Mouse (Mus musculus) frontal cortex, postnatal 36 days (tissue): ENCODE measurements around the gene Dusp10.

ENCODE experiments used
- DNase-seq, 2 experiments: peaks; one replicate each; pipeline ENCODE4 v3.0.0; 2022; ENCODE audit warnings: low spot score in 2 of 2

Dusp10 gene

GRCm38 (mm10) chr1:184013106-184013505 is at the start of gene Dusp10:
Gene Dusp10, plus strand, starts transcription at chr1:184013302.
- no peak for DNase-seq

GRCm38 (mm10) chr1:183965341-183965740 is 47.8 kb upstream of the Dusp10 start:
- no peak for DNase-seq

DNA sequence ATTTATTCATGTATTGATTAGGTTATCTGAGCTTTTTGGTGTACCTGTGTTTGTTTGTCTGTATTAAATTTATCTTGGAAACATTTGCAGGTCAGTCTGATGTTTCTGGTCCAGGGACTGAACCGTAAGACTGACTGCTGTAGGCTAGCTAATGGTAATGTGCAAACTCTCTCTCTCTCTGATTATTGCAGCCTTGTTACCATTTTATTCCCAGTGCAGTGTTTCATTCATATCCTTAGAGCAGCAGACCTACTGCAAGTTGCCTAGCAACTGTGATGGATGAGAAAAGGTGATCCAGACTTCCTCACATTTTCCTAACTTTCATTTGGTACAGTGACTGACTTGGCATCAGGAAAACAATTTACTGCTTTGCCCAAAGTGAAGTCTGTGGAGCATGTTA is 43.8 kb upstream of the Dusp10 start:
- no peak for DNase-seq

GRCm38 (mm10) chr1:183979814-183980243 is 33.3 kb upstream of the Dusp10 start:
- DNase-seq: no peak

- DNase-seq: peak; percentile 12 to 45
These were observed 31.0 kb upstream of the Dusp10 start for GRCm38 (mm10) chr1:183982108-183982507.

DNA sequence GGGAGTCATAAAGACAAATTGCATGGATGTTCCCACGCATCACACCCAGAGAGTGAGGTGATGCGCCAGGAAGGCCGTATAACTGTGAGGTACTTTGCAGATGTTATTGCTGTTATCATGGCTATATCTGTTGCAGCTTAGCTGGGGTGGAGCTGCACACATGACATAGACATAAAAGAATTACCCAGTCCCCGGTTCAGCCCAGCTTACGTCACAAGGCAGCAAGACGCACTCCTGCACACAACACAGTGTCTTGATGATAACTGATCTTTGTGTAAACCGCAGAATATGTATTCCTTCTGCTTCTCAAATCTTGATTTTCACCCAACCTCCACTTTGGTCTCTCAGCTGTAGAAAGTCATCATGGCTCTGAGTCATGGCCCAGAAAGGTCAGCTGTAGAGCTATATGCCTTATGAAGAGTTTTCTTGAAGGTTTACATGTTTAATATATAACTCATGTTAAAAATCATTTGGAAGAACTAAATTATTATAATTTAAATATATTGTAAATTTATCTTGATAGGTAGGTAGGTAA is 25.3 kb upstream of the Dusp10 start:
- DNase-seq: no peak

- DNase-seq: no peak
These were observed 21.2 kb upstream of the Dusp10 start for GRCm38 (mm10) chr1:183991921-183992320.

DNA sequence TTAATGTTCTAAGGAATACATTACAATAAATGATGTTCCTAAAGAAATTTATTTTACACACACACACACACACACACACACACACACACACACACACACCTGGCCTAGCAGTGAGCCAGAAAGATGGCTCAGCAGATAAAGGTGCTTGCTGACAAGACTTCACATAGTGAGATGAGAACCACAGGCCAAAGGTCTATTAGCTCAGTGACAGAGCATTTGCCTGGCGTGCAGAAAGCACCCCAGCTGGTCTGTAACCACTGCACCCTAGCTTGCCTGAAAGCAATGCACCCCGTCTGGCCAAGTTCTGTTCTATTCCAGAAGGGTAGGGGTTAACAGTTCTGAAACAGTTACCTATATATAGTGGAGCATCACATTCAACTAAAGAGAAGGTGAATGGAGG is 15.9 kb upstream of the Dusp10 start:
- no peak for DNase-seq

DNA sequence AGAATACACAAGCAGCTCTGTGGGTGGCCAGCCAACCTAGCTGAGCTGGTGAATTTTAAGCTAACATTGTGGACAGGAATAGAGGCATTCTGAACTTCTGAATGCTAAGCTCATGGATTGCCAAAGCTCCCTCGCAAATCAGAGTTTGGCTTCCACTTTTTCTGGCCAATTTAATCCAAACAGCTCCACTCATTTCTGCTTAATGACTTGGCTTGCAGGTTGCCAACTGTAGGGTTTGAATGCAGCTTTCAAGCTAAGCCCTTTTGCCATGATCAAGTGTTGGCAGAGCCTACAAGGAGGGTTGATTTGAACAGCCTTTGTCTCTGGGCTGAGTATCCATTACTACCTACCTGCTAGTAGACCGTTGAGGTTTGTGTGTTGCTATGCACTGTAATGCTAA is 10.6 kb upstream of the Dusp10 start:
- DNase-seq: peak in 1 of 2 experiments; percentile 24

GRCm38 (mm10) chr1:184004311-184004710 is 8.8 kb upstream of the Dusp10 start:
- DNase-seq: no peak

GRCm38 (mm10) chr1:184005315-184006058 is 7.6 kb upstream of the Dusp10 start:
- no peak for DNase-seq

DNA sequence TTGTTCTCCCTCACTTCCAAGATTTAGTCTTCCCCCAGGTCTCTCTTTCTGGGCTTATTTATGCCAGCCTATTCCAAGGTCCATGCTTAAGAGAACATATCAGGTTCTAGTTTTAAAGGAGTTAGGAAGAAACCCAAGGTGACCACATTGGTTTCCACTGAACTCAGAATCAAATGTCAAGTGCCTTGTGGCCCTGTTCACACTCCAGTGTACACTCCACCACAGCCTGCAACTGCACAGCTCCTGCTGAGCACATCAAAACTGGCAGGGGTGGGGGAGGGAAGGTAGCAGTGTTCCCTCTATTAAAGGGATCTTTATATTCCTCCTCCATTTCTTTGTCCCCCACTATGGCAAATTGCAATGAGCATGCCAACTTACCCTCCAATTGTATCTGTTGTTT is 7.0 kb upstream of the Dusp10 start:
- DNase-seq: no peak

DNA sequence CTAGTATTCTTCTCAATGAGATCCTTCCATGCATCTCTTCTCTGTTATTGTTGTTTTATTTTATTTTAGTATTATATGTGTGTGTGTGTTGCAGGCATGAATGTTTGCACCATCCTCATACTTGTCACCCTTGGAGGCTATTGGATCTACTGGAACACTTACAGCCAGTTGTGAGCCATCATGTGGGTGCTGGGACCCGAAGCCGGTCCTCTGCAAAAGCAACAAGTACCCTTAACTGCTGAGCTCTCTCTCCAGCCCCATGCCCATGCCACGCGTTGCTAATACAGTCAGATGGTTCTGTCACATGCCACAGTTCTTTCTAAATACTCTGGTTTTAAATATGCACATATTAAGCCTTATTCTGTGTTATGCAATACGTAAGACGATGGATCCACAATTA is 1.8 kb upstream of the Dusp10 start:
- DNase-seq: no peak

DNA sequence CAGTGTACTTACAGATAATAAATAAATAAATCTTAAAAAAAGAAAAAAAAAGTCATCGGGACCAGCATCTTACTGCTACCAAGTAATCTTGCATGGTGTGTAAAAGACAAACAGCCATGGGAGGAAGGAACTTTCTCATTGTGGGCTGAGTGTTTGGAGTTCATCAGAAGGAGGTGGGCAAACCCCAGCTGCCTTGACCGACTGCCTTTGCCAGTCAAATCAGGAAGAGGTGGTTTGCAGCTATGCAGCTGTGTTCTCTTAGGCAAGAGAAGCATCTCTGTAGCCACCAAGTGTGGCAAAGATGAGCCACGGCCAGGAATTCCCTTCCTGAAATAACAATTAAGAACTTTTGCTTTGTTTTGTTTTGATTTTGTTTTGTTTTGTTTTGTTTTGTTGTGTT is 989 bp downstream of the Dusp10 start:
- DNase-seq: no peak

DNA sequence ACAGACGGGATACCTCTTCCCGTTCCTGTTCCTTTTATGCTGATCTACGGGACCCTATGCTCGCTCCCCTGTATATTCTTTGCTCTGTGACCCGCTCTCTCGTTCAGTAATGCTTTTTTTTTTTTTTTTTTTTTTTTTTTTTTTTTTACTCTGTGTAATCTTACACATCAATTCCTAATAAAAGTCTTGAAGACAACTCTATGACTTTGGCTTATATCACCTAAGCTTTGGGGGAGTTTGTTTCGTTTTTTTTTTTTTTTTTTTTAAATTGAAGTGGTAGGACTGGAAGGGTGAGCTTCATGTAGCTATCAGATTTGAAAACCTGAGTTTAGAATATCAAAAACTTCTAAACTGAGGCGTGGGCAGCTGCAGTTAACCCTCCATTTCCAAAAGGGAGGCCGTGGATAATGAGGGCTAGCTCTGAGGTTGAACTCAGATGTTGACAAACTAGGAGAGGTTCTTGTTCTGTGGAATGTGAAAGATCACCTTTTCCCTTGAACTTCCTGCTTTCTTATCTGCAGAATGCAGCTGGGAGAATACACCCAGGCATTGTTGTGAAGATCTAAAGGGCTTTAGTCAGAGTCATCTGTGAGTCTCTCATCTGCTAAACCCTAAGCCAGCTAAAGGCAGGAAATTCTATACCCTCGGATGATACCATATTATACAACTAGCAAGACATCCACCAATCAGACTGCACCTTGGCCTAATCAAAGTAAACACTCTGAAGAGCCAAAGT is 3.1 kb downstream of the Dusp10 start:
- DNase-seq: no peak

- DNase-seq: no peak
These were observed 4.5 kb downstream of the Dusp10 start for GRCm38 (mm10) chr1:184017606-184018005.

GRCm38 (mm10) chr1:184019042-184019721 is 6.1 kb downstream of the Dusp10 start:
- no peak for DNase-seq

- DNase-seq: no peak
These were observed 6.6 kb downstream of the Dusp10 start for GRCm38 (mm10) chr1:184019722-184020107.

DNA sequence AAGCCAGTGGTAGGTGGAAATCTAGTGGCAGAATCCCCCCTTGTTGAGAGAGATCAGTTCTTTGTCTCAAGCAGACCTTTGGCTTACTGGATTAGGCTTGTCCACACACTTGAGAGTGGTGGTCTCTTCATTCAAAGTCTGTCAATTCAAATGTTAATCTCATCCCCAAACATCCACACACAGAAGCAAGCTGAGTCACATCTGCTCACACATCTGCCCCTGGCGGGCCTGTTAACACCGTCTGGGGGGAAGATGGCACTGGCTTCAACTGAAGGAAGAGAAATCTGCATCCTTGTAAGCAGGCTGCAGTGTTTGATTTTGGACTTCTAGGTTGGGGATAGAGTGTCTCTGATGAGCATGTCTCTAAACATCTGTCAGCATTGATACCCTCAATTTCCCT is 10.9 kb downstream of the Dusp10 start:
- DNase-seq: no peak

DNA sequence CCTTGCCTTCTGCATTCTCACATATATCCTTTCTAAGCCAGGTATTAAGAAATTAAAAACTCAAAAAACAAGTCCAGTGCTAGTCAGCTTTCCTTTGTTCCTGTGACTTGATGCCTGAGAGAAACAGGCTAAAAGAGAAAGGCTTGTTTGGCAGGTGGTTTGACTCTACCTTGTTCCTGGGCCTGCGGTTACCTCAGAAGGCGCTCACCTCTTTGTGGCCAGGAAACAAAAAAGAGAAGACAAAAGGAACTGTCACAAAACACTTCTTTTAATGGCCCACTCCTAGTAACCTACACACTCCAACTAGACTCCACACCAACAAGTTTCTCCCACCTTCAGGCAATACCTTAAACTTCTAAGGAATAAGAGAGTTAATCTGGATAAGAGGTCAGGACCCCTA is 11.5 kb downstream of the Dusp10 start:
- no peak for DNase-seq

DNA sequence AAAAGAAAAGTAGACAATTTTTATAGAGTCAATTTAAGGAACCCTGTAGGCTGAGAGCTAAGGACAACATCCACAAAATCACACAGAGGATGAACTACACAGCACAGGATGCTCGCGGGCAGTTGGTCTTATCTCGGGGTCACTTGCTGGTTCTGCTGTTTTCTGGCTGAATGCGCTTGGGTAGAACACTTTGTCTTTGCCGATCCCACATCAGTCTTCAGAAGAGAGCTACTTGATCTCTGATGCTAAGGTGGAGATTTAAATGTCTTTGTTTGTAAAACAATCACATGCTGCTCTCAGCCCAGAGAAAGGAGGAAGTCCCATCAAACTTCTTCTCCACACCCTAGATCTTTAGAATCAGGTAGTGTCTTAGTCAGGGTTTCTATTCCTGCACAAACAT is 12.0 kb downstream of the Dusp10 start:
- no peak for DNase-seq

DNA sequence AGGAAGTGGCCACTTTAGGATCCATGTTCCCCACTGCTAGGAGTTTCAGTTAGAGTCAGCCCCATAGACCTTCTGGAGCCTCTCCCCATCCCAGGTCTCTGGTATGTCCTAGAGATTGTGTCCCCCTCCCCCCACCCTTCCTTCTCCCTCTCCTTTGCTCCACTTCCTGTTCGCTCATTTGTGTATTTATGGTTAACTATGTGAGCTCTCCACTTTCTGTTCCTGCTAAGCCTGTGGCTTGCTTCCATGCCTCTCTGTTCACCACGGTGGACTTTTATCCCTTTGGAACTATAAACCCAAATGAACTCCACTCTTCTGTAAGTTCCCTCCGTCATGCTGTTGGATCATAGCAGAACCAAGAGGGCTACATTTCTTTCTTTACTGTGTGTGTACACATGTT is 13.9 kb downstream of the Dusp10 start:
- DNase-seq: no peak
